Mouse (Mus musculus) forebrain, embryonic 13.5 days (tissue): ENCODE data around the gene Jund. TPM values are rescaled to one million over a fixed set of nuclear protein-coding genes. Genes with fewer than 3 reads are reported as not detected.

Source experiments
- ATAC-seq: fragments of 200-750 bp; cut with Nextera tagmentation; 2 replicates; pipeline ENCODE4 v1.8.0; 2017
- H3K27ac ChIP-seq: fragments of 300-500 bp; sonication (generic); 2 replicates; pipeline ENCODE4 v1.5.1; 2015; ENCODE audit warnings: inconsistent platforms, mild to moderate bottlenecking, moderate library complexity
- H3K27me3 ChIP-seq: fragments of 300-500 bp; sonication (generic); 2 replicates; pipeline ENCODE4 v1.6.1; 2015; ENCODE audit warnings: mild to moderate bottlenecking, inconsistent platforms
- H3K36me3 ChIP-seq: fragments of 300-500 bp; sonication (generic); 2 replicates; pipeline ENCODE4 v1.6.1; 2015; ENCODE audit warnings: mild to moderate bottlenecking, inconsistent platforms; ENCODE audit not compliant: poor library complexity, severe bottlenecking
- H3K4me1 ChIP-seq: fragments of 300-500 bp; sonication (generic); 2 replicates; pipeline ENCODE4 v1.6.1; 2015; ENCODE audit warnings: inconsistent platforms
- H3K4me2 ChIP-seq: fragments of 300-500 bp; sonication (generic); 2 replicates; pipeline ENCODE4 v1.6.1; 2015; ENCODE audit warnings: inconsistent platforms, mild to moderate bottlenecking, moderate library complexity
- H3K4me3 ChIP-seq: fragments of 300-500 bp; sonication (generic); 2 replicates; pipeline ENCODE4 v1.5.1; 2015; ENCODE audit warnings: mild to moderate bottlenecking, inconsistent platforms
- H3K9ac ChIP-seq: fragments of 300-500 bp; sonication (generic); 2 replicates; pipeline ENCODE4 v1.6.1; 2015; ENCODE audit warnings: mild to moderate bottlenecking, inconsistent platforms
- H3K9me3 ChIP-seq: fragments of 300-500 bp; sonication (generic); replicated peaks from 2 replicates; pipeline ENCODE4 v1.6.1; 2016; ENCODE audit warnings: inconsistent platforms
- WGBS: fragments of 180-500 bp; shearing (Covaris S2); methylation state at CpG from one replicate; pipeline ENCODE4 v1.1.7; 2015; 5-methylcytosine and 5-hydroxymethylcytosine counted together
- polyA plus RNA-seq: library from polyadenylated mRNA; unstranded; fragments of >200 nt; fragmentation: Nextera tagmentation; extraction: Ambion mirVana; gene quantifications from 2 replicates; pipeline ENCODE4 v1.2.1, GENCODE M21; 2015

Gene Jund
- polyA plus RNA-seq, 1 experiment from 2014 or later = 68.8 TPM

DNA sequence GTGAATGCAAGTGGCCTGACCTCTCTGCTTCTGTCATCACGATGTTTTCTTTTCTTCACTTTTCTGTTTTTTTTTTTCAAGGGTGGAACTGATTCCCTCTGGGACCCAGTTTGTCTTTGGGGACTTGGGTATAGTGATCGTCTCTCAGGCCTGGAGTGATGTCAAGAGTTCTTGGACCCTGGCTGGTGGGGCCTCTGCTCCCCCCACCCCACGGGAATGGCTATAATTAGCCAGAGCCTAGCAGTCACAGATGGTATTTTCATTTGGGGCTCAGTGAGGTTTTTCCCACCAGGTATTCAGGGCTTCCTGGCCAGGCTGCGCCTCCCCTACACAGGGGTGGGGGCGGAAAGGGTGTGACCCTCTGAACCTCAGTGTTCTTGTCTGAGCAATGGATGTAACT is 42.9 kb downstream of the Jund start:
- Histone ChIP-seq H3K9me3 (no peaks in the 10 kb centered on the region), H3K4me2 (no peak overlapping the region), H3K27ac (no peak overlapping the region), H3K9ac (no peak overlapping the region), H3K4me3 (no peak overlapping the region), H3K36me3 (no peaks in the 10 kb centered on the region), H3K27me3 (peaks cover 76% of the 10 kb centered on the region), H3K4me1 (peaks cover 16% of the 10 kb centered on the region)
- 66% methylated on average over 5 of the region's 5 CpGs for WGBS
- no peak for ATAC-seq

DNA sequence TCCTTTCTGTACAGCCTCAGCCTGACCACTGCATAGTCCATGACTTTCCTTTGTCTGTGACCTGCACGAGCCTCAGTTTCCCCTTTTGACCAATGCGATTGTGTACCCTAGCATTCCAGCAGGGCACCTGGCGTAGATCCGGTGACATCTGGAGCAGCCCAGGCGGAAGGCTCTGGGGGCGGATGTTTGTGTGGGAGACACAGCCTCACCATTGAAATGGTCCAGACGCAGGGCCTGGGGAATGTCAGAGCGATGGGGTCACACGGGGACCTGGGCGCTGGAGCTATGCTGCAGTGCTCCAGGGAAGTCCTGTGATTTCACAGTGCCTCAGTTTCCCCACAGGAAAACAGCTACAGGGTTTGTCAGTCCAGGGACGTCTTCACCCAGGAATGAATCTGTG is 43.4 kb downstream of the Jund start:
- Histone ChIP-seq H3K4me2 (no peak overlapping the region), H3K27ac (no peak overlapping the region), H3K36me3 (no peaks in the 10 kb centered on the region), H3K4me3 (no peak overlapping the region), H3K4me1 (peaks cover 16% of the 10 kb centered on the region), H3K9me3 (no peaks in the 10 kb centered on the region), H3K27me3 (peaks cover 81% of the 10 kb centered on the region), H3K9ac (no peak overlapping the region; the same call in 1 of the 2 replicates)
- ATAC-seq = no peak
- WGBS = 76% methylated on average over 11 of the region's 11 CpGs

DNA sequence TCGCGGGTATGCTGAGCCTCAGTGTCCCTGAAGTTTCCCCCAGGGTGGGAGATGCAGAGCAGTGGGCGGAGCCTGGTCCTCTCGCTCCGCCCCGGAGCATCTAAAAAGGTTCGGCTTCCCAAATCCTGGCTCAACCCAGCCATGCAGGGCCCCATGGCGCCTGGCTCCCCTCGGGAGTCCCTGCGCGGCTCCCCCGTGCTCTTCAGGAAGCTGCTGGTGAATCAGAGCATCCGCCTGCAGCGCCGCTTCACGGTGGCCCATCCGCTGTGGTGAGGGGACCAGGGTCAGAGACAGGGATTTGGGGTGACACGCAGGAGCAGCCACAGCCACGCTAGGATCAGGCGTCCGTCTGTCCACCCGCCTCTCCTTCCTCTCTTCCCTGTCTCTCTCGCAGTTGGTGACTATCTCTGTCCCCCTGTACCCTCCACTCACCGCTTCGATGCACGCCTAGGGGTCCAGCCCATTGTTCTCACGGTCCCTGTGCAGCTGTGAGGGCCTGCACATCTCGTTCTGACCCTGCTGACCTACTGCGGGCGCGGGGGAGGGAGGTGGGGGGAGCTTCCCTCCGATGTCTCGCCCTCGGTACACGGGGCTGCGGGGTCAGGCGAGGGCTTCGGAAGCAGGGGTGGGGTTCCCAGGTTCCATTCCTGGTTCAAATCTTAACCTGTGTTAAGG is 44.4 kb downstream of the Jund start:
- 2% methylated on average over 38 of the region's 38 CpGs for WGBS
- H3K4me1 ChIP-seq = peaks cover 16% of the 10 kb centered on the region
- H3K36me3 ChIP-seq = no peaks in the 10 kb centered on the region
- no peak overlapping the region for H3K27ac ChIP-seq
- no peak for ATAC-seq
- H3K4me3 ChIP-seq = peak overlapping the region; percentile 31
- peak overlapping the region; percentile 51 for H3K9ac ChIP-seq
- H3K4me2 ChIP-seq = peak overlapping the region; percentile 57
- H3K9me3 ChIP-seq = no peaks in the 10 kb centered on the region
- H3K27me3 ChIP-seq = peaks cover 83% of the 10 kb centered on the region

DNA sequence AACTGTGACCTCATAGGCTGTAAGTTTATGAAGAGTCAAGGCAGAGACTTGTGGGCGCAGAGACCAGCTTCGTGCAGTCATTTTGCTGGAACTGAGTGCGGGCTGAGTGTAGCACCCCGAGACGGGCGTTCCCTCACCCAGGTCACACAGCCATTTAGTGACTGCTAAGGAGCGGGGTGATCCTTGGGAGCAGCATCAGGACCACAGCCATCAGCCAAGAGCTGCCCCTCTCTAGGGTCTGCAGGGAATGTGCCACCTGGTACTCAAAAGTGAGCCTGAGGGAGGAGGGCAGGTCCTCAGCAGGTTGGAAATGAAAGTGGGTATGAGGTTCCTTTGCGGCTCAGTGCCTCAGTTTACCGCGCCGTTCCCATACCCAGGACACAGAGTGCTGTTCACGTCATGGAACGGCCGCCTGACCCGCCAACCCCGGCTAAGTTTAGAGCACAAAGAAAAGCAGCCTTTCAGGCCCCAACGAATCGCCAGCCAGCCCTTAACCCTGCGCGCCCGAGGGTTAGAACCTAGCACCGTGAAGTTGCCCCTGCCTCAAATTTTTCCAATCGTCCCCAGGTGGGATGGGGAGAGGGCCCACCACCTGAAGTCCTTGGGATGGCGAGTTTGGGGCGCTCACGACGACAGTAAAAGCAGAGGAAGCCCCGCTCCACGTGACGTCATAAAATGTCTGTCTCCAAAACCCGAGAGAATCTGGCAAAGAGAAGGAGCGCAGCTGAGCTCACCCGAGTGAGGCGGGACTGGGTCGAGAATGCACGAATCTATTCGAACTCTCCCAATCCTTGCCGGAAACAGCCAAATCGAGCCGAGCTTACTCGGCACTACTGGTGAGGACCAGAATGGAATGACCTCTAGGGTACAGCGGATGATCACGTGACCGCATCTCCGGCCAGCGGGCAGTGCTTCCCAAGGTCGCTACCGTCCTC is 45.2 kb downstream of the Jund start:
- H3K4me2 ChIP-seq = peak overlapping the region; percentile 57
- H3K36me3 ChIP-seq = no peaks in the 10 kb centered on the region
- peaks cover 16% of the 10 kb centered on the region for H3K4me1 ChIP-seq
- ATAC-seq = peak; percentile 46; the same call in 1 of the 2 replicates
- peaks cover 85% of the 10 kb centered on the region for H3K27me3 ChIP-seq
- H3K9ac ChIP-seq = peak overlapping the region; percentile 51
- 5% methylated on average over 48 of the region's 48 CpGs for WGBS
- no peak overlapping the region for H3K27ac ChIP-seq
- peak overlapping the region; percentile 31 for H3K4me3 ChIP-seq
- H3K9me3 ChIP-seq = no peaks in the 10 kb centered on the region

DNA sequence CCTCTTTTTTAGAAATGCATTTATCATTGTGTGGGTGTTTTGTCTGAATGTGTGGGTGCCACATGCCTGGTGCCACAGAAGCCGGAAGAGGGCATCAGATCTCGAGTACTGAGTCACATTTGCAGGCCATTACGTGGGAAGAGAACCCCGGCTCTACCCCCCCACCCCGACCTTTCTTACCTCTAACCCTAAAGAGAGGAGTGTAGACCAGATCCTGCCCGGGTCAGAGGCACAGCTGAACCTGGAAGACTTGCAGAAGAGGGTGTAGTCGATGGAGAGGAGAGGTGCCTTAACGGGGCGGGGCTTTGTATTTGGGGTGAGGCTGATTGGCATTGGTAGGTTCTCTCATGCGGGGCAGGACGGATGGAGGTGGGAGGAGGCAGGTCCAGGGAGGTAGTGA is 46.1 kb downstream of the Jund start:
- Histone ChIP-seq H3K27me3 (peaks cover 88% of the 10 kb centered on the region), H3K36me3 (no peaks in the 10 kb centered on the region)
- 62% methylated on average over 11 of the region's 11 CpGs for WGBS

DNA sequence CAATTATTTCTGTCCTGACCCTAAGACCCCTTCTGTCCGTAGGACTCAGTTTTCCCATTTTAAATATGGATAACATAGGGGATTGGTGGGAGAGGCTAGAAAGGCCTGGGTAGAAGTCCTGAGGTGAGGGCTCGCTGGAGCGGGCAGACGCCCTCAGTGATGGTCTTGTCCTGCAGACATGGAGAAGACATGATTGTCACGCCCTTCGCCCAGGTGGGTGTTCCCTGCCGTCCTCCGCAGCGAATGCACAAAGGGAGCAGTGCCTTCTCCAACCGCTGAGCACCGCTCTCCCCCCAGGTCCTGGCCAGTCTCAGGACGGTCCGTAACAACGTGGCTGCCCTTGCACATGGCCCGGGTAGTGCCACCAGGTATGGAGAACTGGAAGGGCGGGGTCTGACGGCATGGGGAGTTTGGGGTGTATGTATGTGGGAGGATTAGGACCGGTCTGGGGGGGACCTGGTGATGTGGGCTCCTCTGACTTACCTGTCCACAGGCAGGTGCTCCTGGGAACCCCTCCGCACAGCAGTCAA is 47.0 kb downstream of the Jund start:
- H3K4me2 ChIP-seq = no peak overlapping the region
- no peaks in the 10 kb centered on the region for H3K36me3 ChIP-seq
- H3K4me3 ChIP-seq = no peak overlapping the region
- no peak overlapping the region for H3K27ac ChIP-seq
- no peak for ATAC-seq
- peaks cover 16% of the 10 kb centered on the region for H3K4me1 ChIP-seq
- H3K27me3 ChIP-seq = peaks cover 83% of the 10 kb centered on the region
- H3K9ac ChIP-seq = no peak overlapping the region
- WGBS = 59% methylated on average over 19 of the region's 19 CpGs
- H3K9me3 ChIP-seq = no peaks in the 10 kb centered on the region

More for the DNA sequence above, 46.1 kb downstream of the Jund start:
- H3K4me1 ChIP-seq = peaks cover 16% of the 10 kb centered on the region
- no peak for ATAC-seq
- H3K9ac ChIP-seq = no peak overlapping the region
- H3K4me2 ChIP-seq = no peak overlapping the region; the same call in 1 of the 2 replicates
- no peaks in the 10 kb centered on the region for H3K9me3 ChIP-seq
- no peak overlapping the region for H3K27ac ChIP-seq
- no peak overlapping the region for H3K4me3 ChIP-seq

DNA sequence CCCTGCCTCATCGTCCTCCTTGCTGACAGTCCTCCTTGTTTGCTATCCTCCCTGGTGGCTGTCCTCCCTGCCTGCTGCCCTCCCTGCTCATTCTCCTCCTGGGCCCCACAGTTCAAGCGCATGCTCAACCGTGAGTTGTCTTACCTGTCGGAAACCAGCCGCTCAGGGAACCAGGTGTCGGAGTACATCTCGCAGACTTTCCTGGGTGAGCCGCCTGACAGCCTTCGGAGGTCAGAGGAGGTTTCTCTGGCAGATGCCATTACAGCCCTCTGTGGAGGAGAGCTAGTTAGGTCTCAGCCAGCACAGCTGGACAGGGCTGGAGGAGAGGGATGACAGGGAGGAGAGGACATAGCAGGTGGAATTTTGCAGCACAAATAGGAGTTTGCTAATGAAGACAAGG is 47.9 kb downstream of the Jund start:
- H3K27me3 ChIP-seq = peaks cover 74% of the 10 kb centered on the region
- H3K4me2 ChIP-seq = no peak overlapping the region
- H3K36me3 ChIP-seq = no peaks in the 10 kb centered on the region
- 0 out of 2 replicates have a peak overlapping the region, but pooled peaks have one; percentile 21 for H3K9ac ChIP-seq
- no peak for ATAC-seq
- H3K9me3 ChIP-seq = no peaks in the 10 kb centered on the region
- no peak overlapping the region for H3K4me3 ChIP-seq
- H3K4me1 ChIP-seq = peaks cover 16% of the 10 kb centered on the region
- 75% methylated on average over 9 of the region's 9 CpGs for WGBS
- H3K27ac ChIP-seq = no peak overlapping the region

DNA sequence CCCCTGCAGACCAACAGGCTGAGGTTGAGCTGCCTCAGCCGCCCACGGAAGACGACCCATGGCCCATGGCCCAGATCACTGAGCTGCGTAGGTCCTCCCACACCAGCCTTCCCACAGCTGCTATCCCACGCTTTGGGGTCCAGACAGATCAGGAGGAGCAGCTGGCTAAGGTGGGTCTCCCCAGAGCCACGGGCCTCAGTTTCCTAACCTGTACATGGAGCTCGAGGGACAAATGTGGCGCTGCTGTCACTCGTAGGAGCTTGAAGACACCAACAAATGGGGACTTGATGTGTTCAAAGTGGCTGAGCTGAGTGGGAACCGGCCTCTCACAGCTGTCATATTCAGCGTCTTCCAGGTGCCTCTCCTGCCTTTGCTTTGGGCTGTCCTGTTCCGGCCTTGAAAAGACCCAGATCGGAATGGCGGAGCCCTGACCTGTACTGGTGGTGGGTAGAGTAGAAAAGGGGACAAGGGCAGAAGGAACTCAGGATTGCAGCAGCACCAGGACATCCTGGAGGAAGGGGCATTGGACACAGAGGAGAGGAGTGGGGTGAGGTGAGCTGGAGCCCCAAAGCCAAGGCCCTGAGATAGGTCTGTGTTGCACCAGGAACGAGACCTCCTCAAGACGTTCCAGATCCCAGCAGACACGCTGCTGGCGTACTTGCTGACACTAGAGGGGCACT is 48.6 kb downstream of the Jund start:
- WGBS = 87% methylated on average over 18 of the region's 18 CpGs
- ATAC-seq = no peak

DNA sequence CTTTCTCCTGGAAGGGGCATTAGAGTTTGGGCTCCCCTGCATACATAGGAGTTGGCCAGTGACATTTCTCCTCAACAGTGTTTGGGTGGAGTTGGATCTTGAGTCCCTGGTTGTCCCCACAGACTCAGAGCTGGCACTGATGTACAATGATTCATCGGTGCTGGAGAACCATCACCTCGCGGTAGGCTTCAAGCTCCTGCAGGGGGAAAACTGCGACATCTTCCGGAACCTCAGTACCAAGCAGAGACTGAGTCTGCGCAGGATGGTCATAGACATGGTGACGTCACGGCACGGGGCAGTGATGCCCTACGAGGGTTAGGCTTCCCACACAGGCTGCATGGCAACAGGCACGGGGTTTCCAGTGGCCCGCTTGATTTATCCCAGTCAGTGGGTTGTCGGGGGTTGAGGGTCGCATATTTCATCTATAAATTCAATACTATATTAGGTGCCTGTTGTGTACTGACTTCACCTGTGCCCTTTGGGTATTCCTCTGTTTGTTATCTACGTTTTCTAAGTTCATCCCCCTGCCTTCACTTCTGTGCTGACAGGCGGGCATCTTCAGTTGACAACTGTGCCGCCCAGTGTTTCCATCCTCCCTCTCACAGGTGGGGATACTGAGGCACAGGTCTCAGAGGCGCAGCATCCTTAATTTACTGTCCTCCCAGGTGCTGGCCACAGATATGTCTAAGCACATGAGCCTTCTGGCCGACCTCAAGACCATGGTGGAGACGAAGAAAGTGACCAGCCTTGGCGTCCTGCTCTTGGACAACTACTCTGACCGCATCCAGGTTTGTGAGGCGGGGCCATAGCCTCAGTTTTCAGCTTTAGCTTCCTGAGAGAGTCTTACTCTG is 49.7 kb downstream of the Jund start:
- Histone ChIP-seq H3K27me3 (peaks cover 56% of the 10 kb centered on the region), H3K4me1 (peaks cover 10% of the 10 kb centered on the region), H3K36me3 (no peaks in the 10 kb centered on the region), H3K4me3 (no peak overlapping the region), H3K4me2 (no peak overlapping the region), H3K9ac (no peak overlapping the region), H3K27ac (no peak overlapping the region), H3K9me3 (no peaks in the 10 kb centered on the region)
- ATAC-seq = no peak
- 90% methylated on average over 23 of the region's 23 CpGs for WGBS

More for the DNA sequence above, 48.6 kb downstream of the Jund start:
- H3K27me3 ChIP-seq = peaks cover 67% of the 10 kb centered on the region
- H3K36me3 ChIP-seq = no peaks in the 10 kb centered on the region
- peaks cover 16% of the 10 kb centered on the region for H3K4me1 ChIP-seq
- H3K9ac ChIP-seq = 0 out of 2 replicates have a peak overlapping the region, but pooled peaks have one; percentile 21
- no peak overlapping the region for H3K27ac ChIP-seq
- H3K4me3 ChIP-seq = no peak overlapping the region
- H3K9me3 ChIP-seq = no peaks in the 10 kb centered on the region
- H3K4me2 ChIP-seq = no peak overlapping the region

DNA sequence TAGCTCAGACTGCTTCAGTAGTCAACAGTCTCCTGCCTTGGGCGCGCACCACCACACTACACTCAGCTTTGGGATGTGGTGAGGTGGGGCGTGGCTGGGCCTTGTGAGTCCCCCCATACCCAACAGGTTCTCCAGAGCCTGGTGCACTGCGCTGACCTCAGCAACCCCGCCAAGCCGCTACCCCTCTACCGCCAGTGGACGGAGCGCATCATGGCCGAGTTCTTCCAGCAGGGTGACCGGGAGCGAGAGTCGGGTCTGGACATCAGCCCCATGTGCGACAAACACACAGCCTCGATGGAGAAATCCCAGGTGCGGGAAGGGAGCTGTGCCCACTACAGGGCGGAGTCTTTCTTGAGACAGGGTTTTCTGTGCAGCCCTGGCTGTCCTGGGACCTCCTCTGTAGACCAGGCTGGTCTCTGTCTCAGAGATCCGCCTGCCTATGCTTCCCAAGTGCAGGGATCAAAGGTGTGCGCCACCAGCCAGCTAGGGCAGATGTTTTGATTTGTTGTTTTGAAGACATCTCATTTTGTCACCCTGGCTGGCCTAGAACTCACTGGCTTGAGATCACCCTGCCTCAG is 50.4 kb downstream of the Jund start:
- H3K9ac ChIP-seq = no peak overlapping the region
- no peak overlapping the region for H3K4me3 ChIP-seq
- H3K27me3 ChIP-seq = peaks cover 49% of the 10 kb centered on the region
- H3K27ac ChIP-seq = no peak overlapping the region
- 82% methylated on average over 19 of the region's 19 CpGs for WGBS
- ATAC-seq = no peak
- H3K36me3 ChIP-seq = no peaks in the 10 kb centered on the region
- no peak overlapping the region for H3K4me2 ChIP-seq
- no peaks in the 10 kb centered on the region for H3K9me3 ChIP-seq
- H3K4me1 ChIP-seq = peaks cover 3% of the 10 kb centered on the region
